Mouse (Mus musculus) C3H10T1/2 (cell line): Measurements from ENCODE around the gene Ube2q2. TPM values are rescaled to one million over a fixed set of nuclear protein-coding genes. Genes with fewer than 3 reads are reported as not detected.

ENCODE experiments used
- polyA plus RNA-seq, 2 experiments: library from polyadenylated mRNA; unstranded; fragments of >200 nt; fragmentation: generic; extraction: Trizol; gene quantifications; one replicate each; pipeline ENCODE4 v1.2.1; 2012; ENCODE audit warnings: missing spikeins in 2 of 2

Ube2q2 gene
- 1 to 10 TPM in 1 of 2 experiments, under 1 TPM in 1; 0.50 to 3.7 TPM for polyA plus RNA-seq

GRCm38 (mm10) chr9:55148854-55149498 lies at the start of gene Ube2q2:
Gene Ube2q2, plus strand, starts transcription at chr9:55148854.

DNA sequence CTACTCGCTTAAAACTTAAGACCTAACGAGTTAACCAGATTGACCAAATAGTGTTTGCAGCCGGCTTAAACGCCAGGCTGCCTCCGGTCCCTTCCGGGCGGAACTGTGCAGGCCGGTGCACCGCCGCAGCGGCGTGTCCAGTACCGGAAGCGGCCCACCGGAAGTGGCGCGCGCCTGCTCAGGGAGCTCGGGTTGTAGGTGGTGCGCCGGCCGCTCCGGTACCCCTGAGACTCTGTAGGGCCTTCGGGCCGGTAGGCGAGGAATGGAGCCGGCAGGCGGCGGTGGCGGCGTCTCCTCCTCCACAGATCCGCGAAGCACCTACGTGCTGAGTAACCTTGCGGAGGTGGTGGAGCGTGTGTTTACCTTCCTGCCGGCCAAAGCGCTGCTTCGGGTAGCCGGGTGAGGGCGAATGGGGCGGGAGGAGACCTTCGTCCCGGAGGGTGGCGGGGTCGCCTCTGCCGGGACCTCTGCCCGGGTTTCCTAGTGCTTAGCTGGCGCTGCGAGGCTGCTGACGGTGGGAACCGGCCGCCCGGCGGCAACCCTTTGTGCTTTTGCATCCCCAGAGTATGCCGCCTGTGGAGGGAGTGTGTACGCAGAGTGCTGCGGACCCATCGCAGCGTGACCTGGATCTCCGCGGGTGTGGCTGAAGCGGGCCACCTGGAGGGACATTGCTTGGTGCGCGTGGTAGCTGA lies 60.3 kb downstream of the Ube2q2 start, which contains the start of gene Fbxo22:
Fbxo22 (plus strand) TSS at position 136 of the 692 bp plus-strand sequence.

Other genes with a start within 250 kb of the Ube2q2 start
- gene Hykk, start 231.6 kb upstream of the Ube2q2 start, polyA plus RNA-seq: under 1 TPM in 1 of 2 experiments, not detected in 1; 0.32 TPM
- 100 to 1,000 TPM in 1 of 2 experiments, 10 to 100 TPM in 1; 30.4 to 241 TPM for gene Psma4, start 198.1 kb upstream of the Ube2q2 start, polyA plus RNA-seq
- under 1 TPM; 0.42 to 0.97 TPM for gene AY074887, start 197.9 kb upstream of the Ube2q2 start, polyA plus RNA-seq
- gene Chrna5, start 168.0 kb upstream of the Ube2q2 start, polyA plus RNA-seq: under 1 TPM in 1 of 2 experiments, not detected in 1; 0.11 TPM
- gene Chrna3, start 122.3 kb upstream of the Ube2q2 start, polyA plus RNA-seq: under 1 TPM in 1 of 2 experiments, not detected in 1; 0.06 TPM
- gene Chrnb4, start 100.1 kb upstream of the Ube2q2 start, polyA plus RNA-seq: under 1 TPM in 1 of 2 experiments, not detected in 1; 0.02 TPM
- gene Fbxo22, start 60.1 kb downstream of the Ube2q2 start, polyA plus RNA-seq: 10 to 100 TPM in 1 of 2 experiments, 1 to 10 TPM in 1; 4.6 to 17.1 TPM
- under 1 TPM; 0.13 to 0.27 TPM for gene Nrg4, start 178.0 kb downstream of the Ube2q2 start, polyA plus RNA-seq
- gene Tmem266, start 178.1 kb downstream of the Ube2q2 start, polyA plus RNA-seq: under 1 TPM in 1 of 2 experiments, not detected in 1; 0.09 TPM